Mouse (Mus musculus) heart, adult 2 months (tissue): ENCODE results near the gene Cyp3a11. TPM values are rescaled to one million over a fixed set of nuclear protein-coding genes. Genes with fewer than 3 reads are reported as not detected.
"Not testable (repeated sequence)": the region's sequence is repeated elsewhere in the genome, so short reads cannot be mapped to it uniquely, and the experiment has no call there.

Experiments
- DNase-seq, 2 experiments: peaks; one replicate each; pipeline ENCODE4 v3.0.0; 2021
- H3K27ac ChIP-seq: fragments of 200-600 bp; 2 replicates; pipeline ENCODE4 v1.8.1; 2022
- H3K27me3 ChIP-seq: fragments of 200-500 bp; 2 replicates; pipeline ENCODE4 v1.6.1; 2012; ENCODE audit warnings: mild to moderate bottlenecking, low read length, inconsistent platforms, mixed read lengths; ENCODE audit not compliant: control insufficient read depth, insufficient read depth
- H3K36me3 ChIP-seq: fragments of 200-500 bp; 2 replicates; pipeline ENCODE4 v1.6.1; 2012; ENCODE audit warnings: low read length, inconsistent platforms; ENCODE audit not compliant: control insufficient read depth, insufficient read depth
- H3K4me1 ChIP-seq: fragments of 200-500 bp; 2 replicates; pipeline ENCODE4 v1.6.1; 2011; ENCODE audit warnings: low read length; ENCODE audit not compliant: control insufficient read depth, insufficient read depth
- H3K4me3 ChIP-seq: fragments of 200-600 bp; 2 replicates; pipeline ENCODE4 v1.8.1; 2022
- H3K79me2 ChIP-seq: fragments of 200-500 bp; replicated peaks from 2 replicates; pipeline ENCODE4 v1.6.1; 2012; ENCODE audit warnings: mild to moderate bottlenecking, inconsistent platforms, low read length, moderate library complexity, mixed read lengths; ENCODE audit not compliant: control insufficient read depth, insufficient read depth
- H3K9ac ChIP-seq: fragments of 200-500 bp; 2 replicates; pipeline ENCODE4 v1.6.1; 2012; ENCODE audit warnings: low read depth, mild to moderate bottlenecking, control low read depth, inconsistent platforms, low read length, mixed read lengths
- CTCF ChIP-seq: fragments of 200-600 bp; IDR thresholded peaks from 2 replicates; pipeline ENCODE4 v1.8.1; 2022; ENCODE audit warnings: antibody characterized with exemption, mild to moderate bottlenecking, moderate library complexity
- EP300 ChIP-seq: fragments of 200-500 bp; IDR thresholded peaks from 2 replicates; pipeline ENCODE4 v1.6.1; 2011; ENCODE audit warnings: low read depth, low read length, control low read depth; ENCODE audit not compliant: insufficient read depth
- POLR2A ChIP-seq: fragments of 200-500 bp; IDR thresholded peaks from 2 replicates; pipeline ENCODE4 v1.6.1; 2011; ENCODE audit warnings: mild to moderate bottlenecking, low read depth, low read length, control low read depth; ENCODE audit not compliant: insufficient read depth
- WGBS: fragments of 180-500 bp; shearing (Covaris S2); methylation state at CpG from one replicate; pipeline ENCODE4 v1.1.7; 2018; 5-methylcytosine and 5-hydroxymethylcytosine counted together
- intact Hi-C: fragments of 180-260 bp; cut with DNase I; formaldehyde crosslinking; loops from one replicate; pipeline ENCODE4 v1.15.1; 2025
- long read RNA-seq: library from polyadenylated mRNA; stranded (forward); transcript quantifications from one replicate; pipeline ENCODE4 v2.0.0, GENCODE M21; 2021
- polyA plus RNA-seq: library from polyadenylated mRNA; depleted of rRNA; stranded (reverse); fragments of >200 nt; gene quantifications from 2 replicates; pipeline ENCODE4 v1.2.3, GENCODE M21; 2012; rRNA removed
- total RNA-seq, 2 experiments: library from RNA; stranded (reverse); gene quantifications; 2 replicates each; pipeline ENCODE4 v1.2.3; 2021

Cyp3a11 gene
- total RNA-seq (not detected), polyA plus RNA-seq (0.94 TPM in 1 of 2 replicates, not detected in the other)
- long read RNA-seq: 0 reads

DNA sequence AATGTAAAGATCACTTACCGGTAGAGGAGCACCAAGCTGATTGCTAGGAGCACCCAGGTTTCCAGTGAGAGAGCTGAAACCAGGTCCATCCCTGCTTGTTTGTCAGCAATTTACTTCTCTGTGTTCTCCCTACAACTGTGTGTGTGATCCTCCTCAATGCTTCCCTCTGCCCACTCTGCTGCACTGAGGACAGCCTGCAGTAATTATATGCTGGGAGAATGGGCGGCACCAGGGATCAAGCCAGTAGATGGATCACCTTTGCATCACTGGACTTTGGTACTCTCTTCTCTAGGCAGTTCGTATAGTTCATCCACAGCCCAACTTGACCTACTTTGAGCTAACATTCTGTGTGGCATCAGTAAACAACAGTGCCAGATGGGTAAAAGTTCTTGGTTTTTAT, at the start of gene Cyp3a11:
TSS of gene Cyp3a11 (minus strand) at position 277 of the 400 bp plus-strand sequence.
- Histone ChIP-seq H3K27ac (no peak within 1 kb of the TSS), H3K36me3 (no peaks in the 10 kb centered on the region), H3K4me1 (no peaks in the 10 kb centered on the region), H3K4me3 (no peak within 1 kb of the TSS), H3K79me2 (no peaks in the 10 kb centered on the region), H3K27me3 (no peaks in the 10 kb centered on the region), H3K9ac (no peak within 1 kb of the TSS)
- TF ChIP-seq CTCF: no peak
- TF ChIP-seq POLR2A: no peak
- no peak for TF ChIP-seq EP300
- no peak for DNase-seq
- intact Hi-C loops: no loop called here
- WGBS: 73% methylated on average over 3 of the region's 3 CpGs

DNA sequence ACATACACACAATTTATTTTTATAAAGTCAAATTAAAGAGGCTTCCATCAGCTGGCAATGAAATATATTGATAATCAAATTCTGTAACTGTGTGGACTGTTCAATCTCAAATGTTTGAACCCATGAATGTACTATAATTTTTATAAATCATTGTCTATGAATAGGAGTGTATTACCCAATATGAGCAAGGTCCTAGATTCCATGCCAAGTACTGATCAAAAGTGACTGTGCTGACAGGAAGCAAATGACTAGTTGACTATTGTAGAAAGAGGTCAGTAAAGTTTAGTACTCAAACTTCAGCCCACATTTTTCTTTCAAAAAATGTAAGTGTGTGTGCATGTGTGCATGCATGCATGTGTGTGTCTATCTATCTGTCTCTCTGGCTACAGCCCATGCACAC, 33.1 kb upstream of the Cyp3a11 start:
- no peaks in the 10 kb centered on the region for H3K36me3 ChIP-seq
- TF ChIP-seq CTCF: no peak
- no peak for TF ChIP-seq POLR2A
- no peak for TF ChIP-seq EP300
- H3K4me3 ChIP-seq: no peak overlapping the region
- no peaks in the 10 kb centered on the region for H3K4me1 ChIP-seq
- H3K79me2 ChIP-seq: no peaks in the 10 kb centered on the region
- H3K27ac ChIP-seq: no peak overlapping the region
- DNase-seq: no peak
- intact Hi-C loops: no loop called here
- no peak overlapping the region for H3K9ac ChIP-seq
- H3K27me3 ChIP-seq: no peaks in the 10 kb centered on the region

DNA sequence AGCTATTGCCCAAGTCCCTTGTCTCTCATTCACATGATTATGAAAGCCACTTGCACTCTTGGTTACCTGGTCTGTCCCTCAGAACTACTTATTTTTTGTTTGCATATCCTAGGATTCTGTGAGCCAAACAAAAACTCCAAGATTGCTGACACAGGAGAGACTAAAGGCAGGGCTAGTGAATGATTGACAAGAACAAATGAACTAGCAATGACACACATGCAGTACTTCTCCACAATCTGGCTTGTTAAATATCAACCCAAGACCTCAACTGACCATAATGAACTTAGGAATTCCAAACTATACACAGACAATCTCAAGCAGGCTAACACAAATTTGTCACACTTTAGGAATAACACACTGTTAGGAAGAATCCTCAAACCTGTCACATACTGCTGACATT, 32.0 kb upstream of the Cyp3a11 start:
- Histone ChIP-seq H3K4me3 (no peak overlapping the region), H3K9ac (no peak overlapping the region), H3K27ac (no peak overlapping the region), H3K4me1 (no peaks in the 10 kb centered on the region), H3K79me2 (no peaks in the 10 kb centered on the region), H3K27me3 (no peaks in the 10 kb centered on the region), H3K36me3 (no peaks in the 10 kb centered on the region)
- DNase-seq: no peak
- intact Hi-C loops: no loop called here
- TF ChIP-seq POLR2A (no peak), EP300 (no peak), CTCF (no peak)

DNA sequence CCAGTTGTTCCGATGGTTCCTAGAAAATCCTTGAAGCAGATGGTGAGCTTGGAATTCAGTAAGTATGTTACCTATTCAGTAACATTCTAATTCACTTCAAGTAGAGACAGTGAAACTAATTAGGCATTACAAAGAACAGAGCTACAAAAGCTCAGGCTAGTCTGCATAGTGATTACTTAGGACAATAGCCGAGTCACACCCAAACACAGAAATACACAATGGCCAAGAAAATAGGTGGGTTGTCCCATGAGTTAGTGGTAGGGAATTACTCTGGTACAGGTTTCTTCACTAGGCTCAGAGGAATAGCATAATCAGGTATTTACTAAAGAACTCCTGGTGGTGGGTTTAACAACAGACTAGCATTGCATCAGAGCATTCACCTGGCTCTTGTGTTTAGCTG, 27.2 kb upstream of the Cyp3a11 start:
- H3K4me1 ChIP-seq, H3K27ac ChIP-seq, H3K9ac ChIP-seq, intact Hi-C loops, H3K79me2 ChIP-seq, DNase-seq, H3K27me3 ChIP-seq, H3K36me3 ChIP-seq, H3K4me3 ChIP-seq: not testable (repeated sequence)
- WGBS: 77% methylated on average over 2 of the region's 2 CpGs

DNA sequence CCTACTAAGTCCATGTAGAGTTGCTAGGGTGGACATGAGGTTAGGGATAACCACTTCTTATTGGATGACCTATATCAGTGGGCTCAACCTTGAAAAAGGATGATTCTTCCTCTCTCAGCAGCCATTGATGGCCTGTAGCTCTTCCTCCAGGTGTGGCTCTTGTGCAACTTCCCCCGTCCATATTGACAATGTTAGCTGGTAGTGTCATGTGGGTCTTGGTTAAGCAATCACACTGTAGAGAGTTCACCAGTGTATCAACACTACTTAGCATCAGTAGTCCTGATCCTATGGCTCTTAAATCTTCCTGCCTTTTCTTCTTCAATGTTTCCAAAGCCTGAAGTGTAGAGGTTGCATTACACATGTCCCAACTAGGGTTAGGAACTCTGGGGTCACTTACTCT, 24.8 kb upstream of the Cyp3a11 start:
- Histone ChIP-seq H3K4me3 (no peak overlapping the region), H3K4me1 (no peaks in the 10 kb centered on the region), H3K36me3 (no peaks in the 10 kb centered on the region), H3K79me2 (no peaks in the 10 kb centered on the region), H3K27ac (no peak overlapping the region), H3K9ac (no peak overlapping the region), H3K27me3 (no peaks in the 10 kb centered on the region)
- no peak for TF ChIP-seq EP300
- TF ChIP-seq CTCF: no peak
- no peak for TF ChIP-seq POLR2A
- intact Hi-C loops: no loop called here
- DNase-seq: no peak
- WGBS: 59% methylated on average over 1 of the region's 1 CpGs

DNA sequence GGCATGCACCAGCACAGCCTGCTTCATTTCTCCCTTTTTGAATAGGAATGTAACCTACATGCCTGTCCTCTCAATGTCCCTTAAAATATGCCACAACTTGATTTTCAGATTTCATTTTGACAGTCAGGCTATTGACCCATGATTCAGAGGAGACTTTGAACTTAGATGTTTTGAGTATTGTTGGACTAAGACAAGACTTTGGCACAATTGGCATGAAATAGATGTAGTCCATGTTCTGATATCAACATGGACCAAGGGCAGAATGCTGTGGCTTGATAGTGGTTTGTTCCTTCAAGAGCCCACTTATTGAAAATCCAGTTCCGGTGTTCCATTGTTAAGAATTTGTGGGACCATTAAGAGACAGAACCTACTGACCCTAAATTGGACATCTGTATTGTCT, 23.6 kb upstream of the Cyp3a11 start:
- no peak overlapping the region for H3K9ac ChIP-seq
- TF ChIP-seq POLR2A (no peak), CTCF (no peak), EP300 (no peak)
- H3K27ac ChIP-seq: no peak overlapping the region
- H3K4me3 ChIP-seq: no peak overlapping the region
- no peak for DNase-seq
- no peaks in the 10 kb centered on the region for H3K4me1 ChIP-seq
- 82% methylated on average over 1 of the region's 1 CpGs for WGBS
- intact Hi-C loops: no loop called here
- H3K79me2 ChIP-seq: no peaks in the 10 kb centered on the region
- no peaks in the 10 kb centered on the region for H3K36me3 ChIP-seq
- no peaks in the 10 kb centered on the region for H3K27me3 ChIP-seq

DNA sequence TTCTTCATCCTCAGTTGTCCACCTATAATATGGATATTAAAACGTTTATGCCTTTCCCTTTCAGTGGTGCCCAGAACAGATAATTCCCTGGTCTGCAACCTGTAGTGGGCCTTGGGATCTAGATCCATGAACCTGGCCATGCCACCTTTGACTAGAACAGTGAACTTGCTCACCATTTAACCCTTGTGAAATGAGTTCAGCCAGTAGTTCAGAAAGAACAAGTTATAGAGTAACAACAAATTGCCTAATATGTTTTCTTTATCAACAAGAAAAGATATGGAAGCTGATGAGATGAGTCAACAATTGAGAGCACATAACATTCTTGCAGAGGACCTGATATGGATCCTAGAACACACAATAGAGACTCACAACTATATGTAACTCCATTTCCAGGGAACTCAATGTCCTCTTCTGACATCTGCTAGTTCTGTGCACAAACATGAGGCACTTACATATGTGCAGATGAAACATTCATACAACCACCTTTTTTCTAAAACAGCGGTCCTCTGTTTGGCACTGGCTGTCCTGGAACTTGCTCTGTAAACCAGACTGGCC, 20.7 kb upstream of the Cyp3a11 start:
- intact Hi-C loops: no loop called here
- H3K4me1 ChIP-seq: no peaks in the 10 kb centered on the region
- WGBS: 38% methylated on average over 2 of the region's 2 CpGs
- no peaks in the 10 kb centered on the region for H3K79me2 ChIP-seq
- H3K9ac ChIP-seq: no peak overlapping the region
- H3K4me3 ChIP-seq: no peak overlapping the region
- H3K27ac ChIP-seq: no peak overlapping the region
- TF ChIP-seq POLR2A: no peak
- no peak for TF ChIP-seq EP300
- TF ChIP-seq CTCF: no peak
- no peaks in the 10 kb centered on the region for H3K27me3 ChIP-seq
- no peaks in the 10 kb centered on the region for H3K36me3 ChIP-seq
- no peak for DNase-seq
